Mouse (Mus musculus) embryonic facial prominence, embryonic 13.5 days (tissue): Measurements from ENCODE around the gene Pi4kb. TPM values are rescaled to one million over a fixed set of nuclear protein-coding genes. Genes with fewer than 3 reads are reported as not detected.
"Not testable (repeated sequence)": the region's sequence is repeated elsewhere in the genome, so short reads cannot be mapped to it uniquely, and the experiment has no call there.

Source experiments
- ATAC-seq: fragments of 200-750 bp; cut with Nextera tagmentation; 2 replicates; pipeline ENCODE4 v1.8.0; 2017; ENCODE audit warnings: low read depth; ENCODE audit not compliant: insufficient number of reproducible peaks, insufficient read depth, low FRiP score, low TSS enrichment
- H3K27ac ChIP-seq: fragments of 300-500 bp; sonication (generic); 2 replicates; pipeline ENCODE4 v1.5.1; 2015; ENCODE audit warnings: moderate library complexity, mild to moderate bottlenecking, inconsistent platforms
- H3K27me3 ChIP-seq: fragments of 300-500 bp; sonication (generic); 2 replicates; pipeline ENCODE4 v1.6.1; 2015; ENCODE audit warnings: mild to moderate bottlenecking, inconsistent platforms
- H3K36me3 ChIP-seq: fragments of 300-500 bp; sonication (generic); 2 replicates; pipeline ENCODE4 v1.6.1; 2015; ENCODE audit warnings: mild to moderate bottlenecking, inconsistent platforms
- H3K4me1 ChIP-seq: fragments of 300-500 bp; sonication (generic); 2 replicates; pipeline ENCODE4 v1.6.1; 2015; ENCODE audit warnings: inconsistent platforms
- H3K4me2 ChIP-seq: fragments of 300-500 bp; sonication (generic); 2 replicates; pipeline ENCODE4 v1.6.1; 2015; ENCODE audit warnings: moderate library complexity, mild to moderate bottlenecking, inconsistent platforms
- H3K4me3 ChIP-seq: fragments of 300-500 bp; sonication (generic); 2 replicates; pipeline ENCODE4 v1.5.1; 2015; ENCODE audit warnings: mild to moderate bottlenecking, inconsistent platforms
- H3K9ac ChIP-seq: fragments of 300-500 bp; sonication (generic); 2 replicates; pipeline ENCODE4 v1.6.1; 2015; ENCODE audit warnings: mild to moderate bottlenecking, inconsistent platforms
- H3K9me3 ChIP-seq: fragments of 300-500 bp; sonication (generic); 2 replicates; pipeline ENCODE4 v1.6.1; 2016; ENCODE audit warnings: inconsistent platforms
- WGBS: fragments of 180-500 bp; shearing (Covaris S2); methylation state at CpG from one replicate; pipeline ENCODE4 v1.1.7; 2015; ENCODE audit warnings: mixed read lengths; 5-methylcytosine and 5-hydroxymethylcytosine counted together
- polyA plus RNA-seq: library from polyadenylated mRNA; unstranded; fragments of >200 nt; fragmentation: Nextera tagmentation; extraction: Ambion mirVana; gene quantifications from 2 replicates; pipeline ENCODE4 v1.2.1, GENCODE M21; 2015

Pi4kb gene
- polyA plus RNA-seq, 1 experiment from 2014 or later = 26.5 TPM

GRCm38 (mm10) chr3:94936147-94936546, 38.4 kb upstream of the Pi4kb start:
- H3K27ac ChIP-seq, H3K27me3 ChIP-seq, H3K4me2 ChIP-seq, H3K9me3 ChIP-seq, H3K9ac ChIP-seq, H3K36me3 ChIP-seq, ATAC-seq, H3K4me3 ChIP-seq: not testable (repeated sequence)
- peaks cover 13% of the 10 kb centered on the region for H3K4me1 ChIP-seq
- WGBS = 78% methylated on average over 5 of the region's 5 CpGs

GRCm38 (mm10) chr3:94937194-94937593, 37.3 kb upstream of the Pi4kb start:
- not testable (repeated sequence) for H3K4me2 ChIP-seq, H3K27me3 ChIP-seq
- 86% methylated on average over 7 of the region's 7 CpGs for WGBS

GRCm38 (mm10) chr3:94940033-94940432, 34.5 kb upstream of the Pi4kb start:
- not testable (repeated sequence) for H3K27ac ChIP-seq, H3K36me3 ChIP-seq, H3K4me1 ChIP-seq, H3K4me2 ChIP-seq, ATAC-seq, H3K4me3 ChIP-seq, H3K27me3 ChIP-seq, H3K9ac ChIP-seq, H3K9me3 ChIP-seq
- 73% methylated on average over 9 of the region's 9 CpGs for WGBS

More at GRCm38 (mm10) chr3:94937194-94937593, 37.3 kb upstream of the Pi4kb start:
- not testable (repeated sequence) for H3K4me3 ChIP-seq, H3K9ac ChIP-seq, H3K36me3 ChIP-seq, ATAC-seq, H3K27ac ChIP-seq, H3K9me3 ChIP-seq
- H3K4me1 ChIP-seq = peaks cover 12% of the 10 kb centered on the region

GRCm38 (mm10) chr3:94942211-94942967, 32.1 kb upstream of the Pi4kb start:
- not testable (repeated sequence) for H3K4me1 ChIP-seq, ATAC-seq, H3K36me3 ChIP-seq, H3K9ac ChIP-seq, H3K27ac ChIP-seq, H3K4me2 ChIP-seq, H3K9me3 ChIP-seq, H3K27me3 ChIP-seq, H3K4me3 ChIP-seq
- 77% methylated on average over 9 of the region's 9 CpGs for WGBS

GRCm38 (mm10) chr3:94943706-94944105, 30.8 kb upstream of the Pi4kb start:
- not testable (repeated sequence) for H3K9ac ChIP-seq, H3K4me2 ChIP-seq, H3K27me3 ChIP-seq, H3K27ac ChIP-seq, H3K4me3 ChIP-seq, H3K4me1 ChIP-seq, H3K9me3 ChIP-seq, H3K36me3 ChIP-seq, ATAC-seq
- 26% methylated on average over 4 of the region's 4 CpGs for WGBS

- no peak overlapping the region for H3K27ac ChIP-seq
- H3K9ac ChIP-seq = no peak overlapping the region
- H3K36me3 ChIP-seq = no peaks in the 10 kb centered on the region
- H3K9me3 ChIP-seq = no peaks in the 10 kb centered on the region
- no peak for ATAC-seq
- no peak overlapping the region for H3K4me3 ChIP-seq
- no peaks in the 10 kb centered on the region for H3K27me3 ChIP-seq
- H3K4me1 ChIP-seq = peaks cover 6% of the 10 kb centered on the region
- 72% methylated on average over 3 of the region's 3 CpGs for WGBS
- no peak overlapping the region for H3K4me2 ChIP-seq
These were observed 26.4 kb upstream of the Pi4kb start for GRCm38 (mm10) chr3:94948066-94948614.

- no peaks in the 10 kb centered on the region for H3K36me3 ChIP-seq
- no peak for ATAC-seq
- no peak overlapping the region for H3K9ac ChIP-seq
- no peaks in the 10 kb centered on the region for H3K9me3 ChIP-seq
- no peak overlapping the region for H3K4me3 ChIP-seq
- no peaks in the 10 kb centered on the region for H3K27me3 ChIP-seq
- H3K4me1 ChIP-seq = peaks cover 6% of the 10 kb centered on the region
- WGBS = 83% methylated on average over 3 of the region's 3 CpGs
- H3K27ac ChIP-seq = no peak overlapping the region
- H3K4me2 ChIP-seq = no peak overlapping the region
These were observed 24.9 kb upstream of the Pi4kb start for GRCm38 (mm10) chr3:94949645-94950044.

- peak overlapping the region; percentile 63 for H3K4me2 ChIP-seq
- peaks cover 20% of the 10 kb centered on the region for H3K4me1 ChIP-seq
- peak overlapping the region; percentile 95 for H3K27ac ChIP-seq
- 0 out of 2 replicates have a peak overlapping the region, but pooled peaks have one; percentile 21 for H3K9ac ChIP-seq
- ATAC-seq = no peak
- H3K27me3 ChIP-seq = no peaks in the 10 kb centered on the region
- H3K4me3 ChIP-seq = peak overlapping the region; percentile 73
- H3K36me3 ChIP-seq = peaks cover 25% of the 10 kb centered on the region
- 34% methylated on average over 5 of the region's 5 CpGs for WGBS
- H3K9me3 ChIP-seq = no peaks in the 10 kb centered on the region
These were observed 21.7 kb upstream of the Pi4kb start for GRCm38 (mm10) chr3:94952806-94953205.

GRCm38 (mm10) chr3:94953384-94953763, 21.2 kb upstream of the Pi4kb start:
- Histone ChIP-seq H3K4me3 (peak overlapping the region; percentile 73), H3K4me1 (peaks cover 20% of the 10 kb centered on the region), H3K4me2 (peak overlapping the region; percentile 63), H3K27me3 (no peaks in the 10 kb centered on the region), H3K36me3 (peaks cover 30% of the 10 kb centered on the region), H3K9ac (peak overlapping the region; percentile 91), H3K27ac (peak overlapping the region; percentile 95), H3K9me3 (no peaks in the 10 kb centered on the region)
- 9% methylated on average over 9 of the region's 9 CpGs for WGBS
- ATAC-seq = no peak; the same call in 1 of the 2 replicates

GRCm38 (mm10) chr3:94953764-94954616, 20.5 kb upstream of the Pi4kb start, which contains the start of gene Rfx5:
TSS of gene Rfx5 (plus strand) at chr3:94954075.
- Histone ChIP-seq H3K4me1 (peaks cover 20% of the 10 kb centered on the region), H3K9me3 (no peaks in the 10 kb centered on the region), H3K27me3 (no peaks in the 10 kb centered on the region), H3K36me3 (peaks cover 36% of the 10 kb centered on the region), H3K27ac (peak within 1 kb of the TSS; percentile 95), H3K4me2 (peak within 1 kb of the TSS; percentile 63), H3K4me3 (peak within 1 kb of the TSS; percentile 73), H3K9ac (peak within 1 kb of the TSS; percentile 91)
- peak; percentile 96 for ATAC-seq
- under 1% methylated on average over 50 of the region's 50 CpGs for WGBS

GRCm38 (mm10) chr3:94958295-94958694, 16.2 kb upstream of the Pi4kb start:
- no peak overlapping the region for H3K27ac ChIP-seq
- peaks cover 14% of the 10 kb centered on the region for H3K4me1 ChIP-seq
- H3K9me3 ChIP-seq = no peaks in the 10 kb centered on the region
- no peak overlapping the region for H3K9ac ChIP-seq
- no peak overlapping the region for H3K4me2 ChIP-seq
- no peaks in the 10 kb centered on the region for H3K27me3 ChIP-seq
- no peak overlapping the region for H3K4me3 ChIP-seq
- WGBS = 90% methylated on average over 8 of the region's 8 CpGs
- ATAC-seq = no peak
- peaks cover 42% of the 10 kb centered on the region for H3K36me3 ChIP-seq
